Mouse (Mus musculus) embryonic facial prominence, embryonic 10.5 days (tissue): ENCODE measurements around the gene Diras1. TPM values are rescaled to one million over a fixed set of nuclear protein-coding genes. Genes with fewer than 3 reads are reported as not detected.
"Not testable (repeated sequence)": the region's sequence is repeated elsewhere in the genome, so short reads cannot be mapped to it uniquely, and the experiment has no call there.

Experiments
- DNase-seq: peaks from one replicate; pipeline ENCODE4 v3.0.0-alpha.2; 2017; ENCODE audit warnings: low spot score
- H3K27ac ChIP-seq: fragments of 300-500 bp; sonication (generic); replicated peaks from 2 replicates; pipeline ENCODE4 v1.5.1; 2016; ENCODE audit warnings: mild to moderate bottlenecking
- H3K27me3 ChIP-seq: fragments of 300-500 bp; sonication (generic); replicated peaks from 2 replicates; pipeline ENCODE4 v1.6.1; 2016; ENCODE audit warnings: low read depth, mild to moderate bottlenecking; ENCODE audit not compliant: poor library complexity, severe bottlenecking
- H3K36me3 ChIP-seq: fragments of 300-500 bp; sonication (generic); replicated peaks from 2 replicates; pipeline ENCODE4 v1.6.1; 2016; ENCODE audit warnings: mild to moderate bottlenecking, moderate library complexity
- H3K4me1 ChIP-seq: fragments of 300-500 bp; sonication (generic); 2 replicates; pipeline ENCODE4 v1.6.1; 2016
- H3K4me3 ChIP-seq: fragments of 300-500 bp; sonication (generic); 2 replicates; pipeline ENCODE4 v1.5.1; 2016; ENCODE audit warnings: mild to moderate bottlenecking, moderate library complexity
- H3K9me3 ChIP-seq: fragments of 300-500 bp; sonication (generic); 2 replicates; pipeline ENCODE4 v1.6.1; 2016; ENCODE audit warnings: mild to moderate bottlenecking
- WGBS: fragments of 180-500 bp; shearing (Covaris S2); methylation state at CpG from one replicate; pipeline ENCODE4 v1.1.7; 2016; 5-methylcytosine and 5-hydroxymethylcytosine counted together
- polyA plus RNA-seq: library from polyadenylated mRNA; unstranded; fragments of >200 nt; fragmentation: Nextera tagmentation; extraction: Ambion mirVana; gene quantifications from 2 replicates; pipeline ENCODE4 v1.2.1, GENCODE M21; 2016

Diras1 gene
- polyA plus RNA-seq, result 1.4 and 1.9 TPM in 2 replicates

DNA sequence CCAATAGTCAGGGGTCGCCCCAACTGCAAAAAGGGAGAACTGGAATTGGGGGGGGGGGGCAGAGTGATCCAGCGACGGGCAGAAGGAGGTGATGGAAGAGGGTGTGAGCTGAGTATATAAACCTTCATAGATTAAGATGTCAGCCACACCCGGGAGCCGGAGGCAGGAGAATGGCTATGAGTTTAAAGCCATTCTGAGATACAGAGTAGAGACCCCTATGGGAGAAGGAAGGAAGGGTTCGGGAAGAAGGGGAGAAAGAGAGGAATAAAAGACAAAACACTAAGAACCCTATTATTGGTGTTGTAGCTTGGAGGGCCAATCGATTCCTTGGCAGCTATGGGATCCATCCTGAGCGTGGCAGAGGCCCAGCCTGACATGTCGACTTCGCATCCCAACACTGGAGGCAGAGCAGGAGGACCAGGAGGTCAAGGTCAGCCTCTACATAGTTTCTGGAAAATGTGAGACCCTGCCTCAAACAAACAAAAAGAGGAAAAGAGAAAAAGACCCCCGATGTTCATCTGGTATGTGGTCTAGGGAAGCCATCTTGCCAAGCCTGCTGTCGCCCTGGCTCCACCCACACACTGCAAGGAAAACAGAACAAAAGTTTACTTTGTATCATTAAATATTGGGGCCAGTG is at the start of gene Diras1:
Gene Diras1 (minus strand): TSS at position 24 of the 637 bp plus-strand sequence.
- Histone ChIP-seq H3K36me3 (peaks cover 9% of the 10 kb centered on the region), H3K9me3 (no peaks in the 10 kb centered on the region), H3K4me3 (peak within 1 kb of the TSS; percentile 57), H3K4me1 (peaks cover 16% of the 10 kb centered on the region), H3K27ac (peak within 1 kb of the TSS; percentile 32), H3K27me3 (peaks cover 59% of the 10 kb centered on the region)
- 54% methylated on average over 12 of the region's 12 CpGs for WGBS
- no peak for DNase-seq

DNA sequence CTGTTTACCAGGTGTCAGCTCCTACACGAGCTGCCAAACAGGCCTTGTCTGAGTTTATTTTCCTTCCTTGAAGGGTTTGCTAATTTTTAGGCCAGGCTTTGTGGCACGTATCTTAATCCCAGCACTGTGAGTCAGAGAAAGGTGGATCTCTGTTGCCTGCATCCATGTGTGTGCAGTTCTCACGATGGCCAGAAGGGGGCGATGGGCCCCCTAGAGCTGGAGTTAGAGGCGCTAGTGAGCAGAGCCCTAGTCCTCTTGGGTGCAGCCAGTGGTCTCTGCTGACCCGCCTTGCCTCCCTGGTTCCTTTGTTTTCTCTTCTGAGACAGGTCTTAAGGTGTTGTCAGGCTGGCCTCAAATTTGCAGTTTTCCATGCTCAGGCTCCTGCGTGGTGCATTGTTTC is 48.0 kb upstream of the Diras1 start:
- Histone ChIP-seq H3K27ac (no peak overlapping the region), H3K9me3 (0 out of 2 replicates have a peak, but pooled peaks cover 2% of the 10 kb centered on the region), H3K27me3 (no peaks in the 10 kb centered on the region), H3K4me1 (peaks cover 26% of the 10 kb centered on the region), H3K4me3 (no peak overlapping the region), H3K36me3 (peaks cover 70% of the 10 kb centered on the region)
- peak; percentile 25 for DNase-seq
- WGBS, result 63% methylated on average over 7 of the region's 7 CpGs

DNA sequence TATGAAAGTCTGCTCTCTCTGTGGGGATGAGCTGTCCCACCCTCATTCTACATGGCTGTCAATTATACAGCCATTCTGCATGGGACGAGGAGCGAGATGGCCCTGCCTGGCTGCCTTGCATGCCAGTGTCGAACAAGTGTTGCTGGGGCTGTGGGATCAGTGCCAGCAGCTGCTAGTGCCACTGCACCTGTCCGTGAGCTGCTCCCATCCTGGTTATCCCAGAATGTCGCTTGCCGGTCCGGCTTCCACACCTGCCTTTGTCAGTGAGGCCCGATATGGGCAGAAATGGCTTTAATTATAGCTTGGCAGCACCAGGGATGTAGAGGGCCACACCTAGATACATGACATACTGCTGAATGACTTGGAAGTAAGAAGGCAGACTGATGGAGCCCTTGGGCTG is 46.8 kb upstream of the Diras1 start:
- Histone ChIP-seq H3K9me3 (0 out of 2 replicates have a peak, but pooled peaks cover 2% of the 10 kb centered on the region), H3K4me3 (no peak overlapping the region), H3K36me3 (peaks cover 58% of the 10 kb centered on the region), H3K4me1 (peaks cover 26% of the 10 kb centered on the region), H3K27ac (no peak overlapping the region), H3K27me3 (no peaks in the 10 kb centered on the region)
- 95% methylated on average over 8 of the region's 8 CpGs for WGBS
- no peak for DNase-seq

DNA sequence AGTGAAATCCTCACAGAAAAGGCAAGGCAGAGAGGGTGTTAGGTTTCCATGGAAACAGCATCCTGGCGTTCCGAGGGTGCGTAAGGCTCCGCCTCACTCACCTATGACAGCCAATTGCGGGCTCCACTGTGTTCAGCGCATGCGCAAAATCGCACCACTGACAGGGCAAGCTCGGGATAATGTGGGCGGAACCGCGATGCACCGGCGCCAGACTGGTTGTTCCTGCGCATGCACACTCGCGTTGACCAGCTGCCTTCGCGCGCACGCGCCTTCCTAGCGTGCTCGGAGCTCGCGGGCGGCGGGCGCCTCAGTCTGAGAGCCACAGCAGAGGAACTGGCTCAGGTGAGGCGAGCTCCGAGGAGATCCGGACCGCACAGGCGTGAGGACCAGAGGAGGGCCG is 44.4 kb upstream of the Diras1 start, which contains the start of gene Thop1:
Gene Thop1 (plus strand): TSS at position 200 of the 400 bp plus-strand sequence.
- peaks cover 28% of the 10 kb centered on the region for H3K4me1 ChIP-seq
- peak; percentile 100 for DNase-seq
- H3K27ac ChIP-seq, result peak within 1 kb of the TSS; percentile 88
- 0 out of 2 replicates have a peak, but pooled peaks cover 2% of the 10 kb centered on the region for H3K9me3 ChIP-seq
- under 1% methylated on average over 35 of the region's 35 CpGs for WGBS
- H3K36me3 ChIP-seq, result peaks cover 33% of the 10 kb centered on the region
- no peaks in the 10 kb centered on the region for H3K27me3 ChIP-seq
- H3K4me3 ChIP-seq, result peak within 1 kb of the TSS; percentile 87

DNA sequence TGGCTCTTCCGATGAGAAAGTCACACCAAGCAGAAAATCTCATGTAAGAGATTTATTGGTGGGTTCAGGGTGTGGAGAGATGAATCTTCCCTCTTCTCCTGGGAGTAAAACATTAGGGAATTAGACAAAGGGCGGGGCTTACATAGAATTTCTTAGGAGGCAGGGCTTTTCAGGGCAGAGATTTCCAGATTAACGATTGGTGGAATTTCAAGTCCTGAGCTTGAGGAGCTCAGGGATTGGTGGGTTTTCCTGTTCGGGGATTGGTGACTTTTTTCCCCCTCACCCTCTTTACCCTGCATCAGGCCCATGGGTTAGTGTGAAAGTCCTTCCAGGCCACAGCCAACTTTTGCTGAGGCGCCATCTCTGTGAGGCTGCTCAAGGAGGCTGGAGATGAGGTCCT is 43.2 kb upstream of the Diras1 start:
- no peak overlapping the region; the same call in 1 of the 2 replicates for H3K27ac ChIP-seq

GRCm38 (mm10) chr10:81064519-81064918 is 39.1 kb upstream of the Diras1 start:
- H3K36me3 ChIP-seq, DNase-seq, H3K9me3 ChIP-seq, H3K27ac ChIP-seq, H3K27me3 ChIP-seq, H3K4me3 ChIP-seq: not testable (repeated sequence)
- peaks cover 12% of the 10 kb centered on the region for H3K4me1 ChIP-seq
- 87% methylated on average over 8 of the region's 8 CpGs for WGBS

More for the DNA sequence above, 43.2 kb upstream of the Diras1 start:
- no peak for DNase-seq
- H3K27me3 ChIP-seq, result no peaks in the 10 kb centered on the region
- no peak overlapping the region for H3K4me3 ChIP-seq
- WGBS, result 78% methylated on average over 5 of the region's 5 CpGs
- H3K9me3 ChIP-seq, result 0 out of 2 replicates have a peak, but pooled peaks cover 2% of the 10 kb centered on the region
- peaks cover 22% of the 10 kb centered on the region for H3K36me3 ChIP-seq
- peaks cover 28% of the 10 kb centered on the region for H3K4me1 ChIP-seq

GRCm38 (mm10) chr10:81062710-81063109 is 37.2 kb upstream of the Diras1 start:
- Histone ChIP-seq H3K4me3 (no peak overlapping the region), H3K27ac (no peak overlapping the region), H3K36me3 (peaks cover 6% of the 10 kb centered on the region), H3K27me3 (no peaks in the 10 kb centered on the region), H3K9me3 (no peaks in the 10 kb centered on the region), H3K4me1 (peaks cover 20% of the 10 kb centered on the region)
- DNase-seq, result no peak
- WGBS, result 66% methylated on average over 4 of the region's 4 CpGs

- Histone ChIP-seq H3K9me3 (no peaks in the 10 kb centered on the region), H3K4me1 (peaks cover 32% of the 10 kb centered on the region), H3K27ac (peak within 1 kb of the TSS; percentile 89), H3K36me3 (peaks cover 30% of the 10 kb centered on the region), H3K27me3 (no peaks in the 10 kb centered on the region), H3K4me3 (peak within 1 kb of the TSS; percentile 88)
- DNase-seq, result peak; percentile 98
- under 1% methylated on average over 48 of the region's 48 CpGs for WGBS
Measured at GRCm38 (mm10) chr10:81059603-81060543, 34.4 kb upstream of the Diras1 start, which contains the start of gene Sgta. Sgta (minus strand) TSS chr10:81060181.

DNA sequence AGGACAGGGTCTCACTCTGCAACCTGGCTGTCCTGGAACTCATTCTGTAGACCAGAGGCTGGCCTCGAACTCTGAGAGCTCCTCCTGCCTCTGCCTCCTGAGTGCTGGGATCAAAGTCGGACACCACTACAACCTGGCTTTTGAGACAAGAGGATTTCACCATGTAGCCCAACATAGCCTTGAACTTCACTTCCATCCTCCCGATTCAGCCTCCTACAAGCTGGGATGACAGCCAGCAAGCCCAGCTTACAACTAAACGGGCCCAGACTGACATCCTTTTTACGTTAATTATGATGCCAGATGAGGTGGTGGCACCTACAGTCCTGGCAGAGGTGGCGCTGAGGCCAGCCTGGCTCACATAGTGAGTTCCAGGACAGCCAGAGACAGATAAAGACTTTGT is 33.4 kb upstream of the Diras1 start:
- 94% methylated on average over 6 of the region's 6 CpGs for WGBS
- DNase-seq, result no peak
- peaks cover 39% of the 10 kb centered on the region for H3K36me3 ChIP-seq

DNA sequence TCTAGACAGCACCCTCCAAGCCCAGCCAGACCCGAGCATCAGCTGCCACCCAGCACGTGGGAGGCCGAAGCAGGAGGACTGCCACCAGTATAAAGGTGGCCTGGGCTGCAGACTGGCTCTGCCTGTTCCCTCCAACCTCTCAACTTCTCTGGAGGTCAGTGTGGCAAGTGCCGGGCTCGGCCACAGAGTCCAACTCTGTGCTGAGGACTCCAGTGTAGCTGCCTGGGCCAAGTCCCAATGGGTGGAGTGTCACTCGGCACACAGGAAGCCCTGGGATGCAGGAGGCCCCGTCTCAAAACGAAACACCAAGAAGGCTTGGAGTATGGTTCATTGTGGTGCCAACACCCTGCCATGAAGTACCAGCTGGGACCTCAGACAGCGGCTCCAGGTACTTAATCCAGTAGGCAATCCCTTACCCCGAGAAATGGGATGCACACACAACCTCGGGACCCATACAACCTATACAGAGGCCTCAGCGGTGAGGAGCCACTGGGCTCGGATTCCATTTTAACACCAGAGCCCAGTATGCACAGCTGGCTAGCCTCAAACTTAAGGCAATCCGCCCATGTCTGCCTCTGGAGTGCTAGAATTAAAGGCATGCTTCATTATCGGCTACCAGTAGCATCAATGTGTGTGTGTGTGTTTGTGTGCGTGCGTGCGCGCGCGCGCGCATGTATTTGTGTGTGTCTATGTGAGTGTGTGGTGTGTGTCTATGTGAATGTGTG is 32.1 kb upstream of the Diras1 start:
- Histone ChIP-seq H3K4me3 (0 out of 2 replicates have a peak overlapping the region, but pooled peaks have one; percentile 0), H3K36me3 (peaks cover 51% of the 10 kb centered on the region)
- 95% methylated on average over 23 of the region's 23 CpGs for WGBS

More for the DNA sequence above, 33.4 kb upstream of the Diras1 start:
- Histone ChIP-seq H3K4me1 (peaks cover 32% of the 10 kb centered on the region), H3K27me3 (no peaks in the 10 kb centered on the region), H3K9me3 (no peaks in the 10 kb centered on the region), H3K4me3 (peak overlapping the region; percentile 88), H3K27ac (no peak overlapping the region)

GRCm38 (mm10) chr10:81055802-81056340 is 30.4 kb upstream of the Diras1 start:
- not testable (repeated sequence) for H3K4me3 ChIP-seq, DNase-seq, H3K9me3 ChIP-seq, H3K27me3 ChIP-seq, H3K27ac ChIP-seq
- peaks cover 68% of the 10 kb centered on the region for H3K36me3 ChIP-seq
- H3K4me1 ChIP-seq, result peaks cover 32% of the 10 kb centered on the region
- 85% methylated on average over 11 of the region's 11 CpGs for WGBS

More for the DNA sequence above, 32.1 kb upstream of the Diras1 start:
- no peak overlapping the region for H3K27ac ChIP-seq
- no peaks in the 10 kb centered on the region for H3K9me3 ChIP-seq
- H3K4me1 ChIP-seq, result peaks cover 32% of the 10 kb centered on the region
- no peaks in the 10 kb centered on the region for H3K27me3 ChIP-seq
- DNase-seq, result no peak

DNA sequence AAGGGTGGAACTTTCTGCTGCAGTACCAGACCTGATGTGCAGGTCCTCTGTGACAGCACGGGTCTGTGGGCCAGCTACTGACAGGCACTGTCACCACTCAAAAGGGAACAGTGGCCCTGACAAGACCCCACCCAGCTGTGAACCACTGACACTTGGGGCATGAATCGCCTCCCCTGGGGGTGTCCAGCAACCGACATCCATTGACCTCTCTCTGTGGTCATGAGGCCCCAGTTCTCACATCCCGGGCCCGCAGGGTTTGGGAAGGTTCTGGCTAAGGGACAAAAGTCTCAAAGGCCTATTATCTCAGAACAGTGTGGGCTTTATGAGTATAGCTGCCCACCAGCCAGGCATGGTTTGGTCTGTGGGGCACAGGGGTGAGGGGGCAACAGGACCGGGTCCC is 29.7 kb upstream of the Diras1 start:
- no peak for DNase-seq
- Histone ChIP-seq H3K27me3 (no peaks in the 10 kb centered on the region), H3K27ac (no peak overlapping the region), H3K9me3 (no peaks in the 10 kb centered on the region), H3K36me3 (peaks cover 75% of the 10 kb centered on the region), H3K4me1 (peaks cover 32% of the 10 kb centered on the region), H3K4me3 (no peak overlapping the region)
- WGBS, result 77% methylated on average over 6 of the region's 6 CpGs
